Mouse (Mus musculus) kidney, postnatal 0 days (tissue): ENCODE measurements around the gene Gpr55. TPM values are rescaled to one million over a fixed set of nuclear protein-coding genes. Genes with fewer than 3 reads are reported as not detected.

Experiments
- ATAC-seq: fragments of 200-750 bp; cut with Nextera tagmentation; replicated peaks from 2 replicates; pipeline ENCODE4 v1.8.0; 2017; ENCODE audit warnings: low read depth, moderate number of reproducible peaks, moderate TSS enrichment, moderate library complexity; ENCODE audit not compliant: low FRiP score
- DNase-seq: peaks from one replicate; pipeline ENCODE4 v3.0.0-alpha.2; 2016; ENCODE audit warnings: low spot score
- H3K27ac ChIP-seq: fragments of 300-500 bp; sonication (generic); 2 replicates; pipeline ENCODE4 v1.5.1; 2014; ENCODE audit warnings: mild to moderate bottlenecking
- H3K27me3 ChIP-seq: fragments of 300-500 bp; sonication (generic); 2 replicates; pipeline ENCODE4 v1.6.1; 2014; ENCODE audit warnings: low read length, mixed read lengths; ENCODE audit not compliant: insufficient read depth
- H3K36me3 ChIP-seq: fragments of 300-500 bp; sonication (generic); 2 replicates; pipeline ENCODE4 v1.6.1; 2014; ENCODE audit warnings: low read length, mixed read lengths; ENCODE audit not compliant: insufficient read depth
- H3K4me1 ChIP-seq: fragments of 300-500 bp; sonication (generic); replicated peaks from 2 replicates; pipeline ENCODE4 v1.6.1; 2014; ENCODE audit warnings: antibody characterized with exemption, low read length, mixed read lengths; ENCODE audit not compliant: insufficient read depth
- H3K4me2 ChIP-seq: fragments of 300-500 bp; sonication (generic); 2 replicates; pipeline ENCODE4 v1.6.1; 2014; ENCODE audit warnings: mild to moderate bottlenecking, low read length, moderate library complexity, mixed read lengths
- H3K4me3 ChIP-seq: fragments of 300-500 bp; sonication (generic); replicated peaks from 2 replicates; pipeline ENCODE4 v1.5.1; 2014; ENCODE audit warnings: low read depth, low read length
- H3K9ac ChIP-seq: fragments of 300-500 bp; sonication (generic); 2 replicates; pipeline ENCODE4 v1.6.1; 2014; ENCODE audit warnings: low read depth, low read length
- H3K9me3 ChIP-seq: fragments of 300-500 bp; sonication (generic); replicated peaks from 2 replicates; pipeline ENCODE4 v1.6.1; 2016; ENCODE audit warnings: low read length, inconsistent platforms, mixed read lengths
- CTCF ChIP-seq: IDR thresholded peaks from 2 replicates; pipeline ENCODE4 v1.5.1; 2016; ENCODE audit warnings: antibody characterized with exemption, low read depth, mild to moderate bottlenecking, moderate library complexity
- WGBS: fragments of 180-500 bp; shearing (Covaris S2); extraction: QIAGEN DNeasy Blood & Tissue Kit; methylation state at CpG from one replicate; pipeline ENCODE4 v1.1.7; 2014; 5-methylcytosine and 5-hydroxymethylcytosine counted together
- polyA plus RNA-seq: library from polyadenylated mRNA; unstranded; fragments of >200 nt; fragmentation: Nextera tagmentation; extraction: Ambion mirVana; gene quantifications from 2 replicates; pipeline ENCODE4 v1.2.1, GENCODE M21; 2015

Gpr55 gene
- polyA plus RNA-seq, 1 experiment from 2014 or later, result 0.03 TPM

GRCm38 (mm10) chr1:85896110-85896509 is 64.7 kb downstream of the Gpr55 start:
- no peaks in the 10 kb centered on the region for H3K27me3 ChIP-seq
- H3K4me3 ChIP-seq, result peak overlapping the region; percentile 83; the same call in 1 of the 2 replicates
- DNase-seq (no peak), ATAC-seq (no peak)
- peak overlapping the region; percentile 83 for H3K9ac ChIP-seq
- peaks cover 47% of the 10 kb centered on the region for H3K4me1 ChIP-seq
- TF ChIP-seq CTCF, result no peak
- peak overlapping the region; percentile 74; the same call in 1 of the 2 replicates for H3K27ac ChIP-seq
- 80% methylated on average over 5 of the region's 5 CpGs for WGBS
- H3K9me3 ChIP-seq, result no peaks in the 10 kb centered on the region
- H3K4me2 ChIP-seq, result peak overlapping the region; percentile 83
- no peaks in the 10 kb centered on the region for H3K36me3 ChIP-seq

GRCm38 (mm10) chr1:85895391-85895837 is 65.4 kb downstream of the Gpr55 start:
- Histone ChIP-seq H3K4me3 (peak overlapping the region; percentile 83), H3K36me3 (no peaks in the 10 kb centered on the region), H3K27me3 (no peaks in the 10 kb centered on the region), H3K9me3 (no peaks in the 10 kb centered on the region), H3K27ac (peak overlapping the region; percentile 74), H3K9ac (peak overlapping the region; percentile 83), H3K4me2 (peak overlapping the region; percentile 83), H3K4me1 (peaks cover 40% of the 10 kb centered on the region)
- DNase-seq, result peak; percentile 84
- TF ChIP-seq CTCF, result peak; percentile 62
- ATAC-seq, result peak; percentile 77
- WGBS, result 3% methylated on average over 15 of the region's 15 CpGs

GRCm38 (mm10) chr1:85894748-85895360 is 66.0 kb downstream of the Gpr55 start:
- peak overlapping the region; percentile 74 for H3K27ac ChIP-seq
- H3K27me3 ChIP-seq, result no peaks in the 10 kb centered on the region
- peak overlapping the region; percentile 83 for H3K9ac ChIP-seq
- H3K4me2 ChIP-seq, result peak overlapping the region; percentile 83
- TF ChIP-seq CTCF, result no peak
- peak; percentile 56 for DNase-seq
- peak overlapping the region; percentile 83 for H3K4me3 ChIP-seq
- no peaks in the 10 kb centered on the region for H3K9me3 ChIP-seq
- H3K4me1 ChIP-seq, result peaks cover 35% of the 10 kb centered on the region
- 2% methylated on average over 30 of the region's 30 CpGs for WGBS
- H3K36me3 ChIP-seq, result no peaks in the 10 kb centered on the region
- peak; percentile 26 for ATAC-seq

- Histone ChIP-seq H3K36me3 (no peaks in the 10 kb centered on the region), H3K9ac (peak within 1 kb of the TSS; percentile 83), H3K9me3 (no peaks in the 10 kb centered on the region), H3K4me1 (peaks cover 30% of the 10 kb centered on the region), H3K4me2 (peak within 1 kb of the TSS; percentile 83), H3K27me3 (no peaks in the 10 kb centered on the region), H3K4me3 (peak within 1 kb of the TSS; percentile 83), H3K27ac (peak within 1 kb of the TSS; percentile 74)
- DNase-seq (peak; percentile 90), ATAC-seq (peak; percentile 87)
- WGBS, result under 1% methylated on average over 35 of the region's 35 CpGs
- no peak for TF ChIP-seq CTCF
These were observed 66.5 kb downstream of the Gpr55 start, which contains the start of gene Itm2c for GRCm38 (mm10) chr1:85894231-85894747. Itm2c (plus strand) TSS chr1:85894281.

Other genes starting within 250 kb of the Gpr55 start
- gene A630001G21Rik, start 182.4 kb downstream of the Gpr55 start, polyA plus RNA-seq, result 0.98 and 1.7 TPM in 2 replicates
- gene Cab39, start 167.6 kb downstream of the Gpr55 start, polyA plus RNA-seq, result 31.3 and 34.6 TPM in 2 replicates
- gene Itm2c, start 66.7 kb downstream of the Gpr55 start, polyA plus RNA-seq, result 256 TPM in 2 replicates
- 1.3 and 2.0 TPM in 2 replicates for gene 4933407L21Rik, start 32.5 kb downstream of the Gpr55 start, polyA plus RNA-seq
- gene Spata3, start 55.8 kb upstream of the Gpr55 start, polyA plus RNA-seq, result 0.21 TPM in 1 of 2 replicates, not detected in the other
- 0.70 and 0.88 TPM in 2 replicates for gene 2810459M11Rik, start 84.9 kb upstream of the Gpr55 start, polyA plus RNA-seq
- 123 and 145 TPM in 2 replicates for gene Psmd1, start 103.4 kb upstream of the Gpr55 start, polyA plus RNA-seq
- gene Htr2b, start 151.0 kb upstream of the Gpr55 start, polyA plus RNA-seq, result 3.0 and 3.3 TPM in 2 replicates
- gene Gm21972, start 172.6 kb upstream of the Gpr55 start, polyA plus RNA-seq, result not detected in 2 replicates
- gene Armc9, start 193.8 kb upstream of the Gpr55 start, polyA plus RNA-seq, result 16.5 and 20.1 TPM in 2 replicates